Mouse (Mus musculus): ENCODE data around the gene Tecpr2.

DNA sequence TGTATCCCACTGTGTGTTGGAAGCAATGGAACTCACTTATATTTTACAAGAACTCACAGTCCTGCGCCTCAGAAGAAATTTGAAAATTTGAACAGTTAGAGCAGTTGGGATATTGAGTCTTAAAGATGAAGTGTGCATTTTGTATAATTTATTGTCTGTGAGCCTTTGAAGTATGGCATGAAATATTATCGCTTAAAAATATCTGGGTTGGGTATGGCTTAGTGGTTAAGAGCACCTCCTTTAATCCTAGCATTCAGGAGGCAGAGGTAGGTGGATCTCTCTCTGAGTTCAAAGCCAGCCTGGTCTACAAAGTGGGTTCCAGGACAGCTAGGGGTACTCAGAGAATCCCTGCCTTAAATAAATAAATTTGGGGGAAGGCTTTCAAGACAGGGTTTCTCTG, 130.0 kb downstream of the Tecpr2 start:
- TF ChIP-seq CTCF (IDR thresholded peaks at IDR 0.05 in 2 of 3, conservative IDR thresholded peaks at IDR 0.05 in 1 of 3; ENCODE audit: control insufficient read depth in 1 of 3, insufficient read depth in 1 of 3, low read depth in 2 of 3, low read length in 3 of 3, poor library complexity in 1 of 3, severe bottlenecking in 1 of 3): no peak
- no peak for TF ChIP-seq EP300 (IDR thresholded peaks at IDR 0.05; ENCODE audit: low read depth in 1 of 2, low read length in 2 of 2)
- no peak for TF ChIP-seq GABPA (IDR thresholded peaks at IDR 0.05; ENCODE audit: low read depth, low read length)

Data from MEL (cell line).